Mouse (Mus musculus): ENCODE measurements at regions not wholly inside any gene's neighbourhood (a gene's known extent, or its start where the extent isn't known, plus 50 kb on each side); places are given as distances from the start of the nearest gene placed in this dataset.

GRCm38 (mm10) chr3:123754011-123754610, 63.5 kb upstream of the Ndst3 start:
- no peak for DNase-seq

GRCm38 (mm10) chr3:123754927-123755326, 64.3 kb upstream of the Ndst3 start:
- no peak for DNase-seq

GRCm38 (mm10) chr3:123765911-123766556, 75.4 kb upstream of the Ndst3 start:
- no peak for DNase-seq

- DNase-seq, result no peak
These were observed 75.9 kb upstream of the Ndst3 start for GRCm38 (mm10) chr3:123766557-123766913.

- peak; percentile 21 for DNase-seq
These were observed 89.9 kb upstream of the Ndst3 start for GRCm38 (mm10) chr3:123780507-123780906.

- DNase-seq, result no peak
These were observed 90.9 kb upstream of the Ndst3 start for GRCm38 (mm10) chr3:123781581-123781980.

- DNase-seq, result no peak
These were observed 93.5 kb upstream of the Ndst3 start for GRCm38 (mm10) chr3:123784127-123784526.

GRCm38 (mm10) chr3:123794011-123794410, 103.4 kb upstream of the Ndst3 start:
- DNase-seq, result no peak

GRCm38 (mm10) chr3:123805338-123805737, 114.7 kb upstream of the Ndst3 start:
- no peak for DNase-seq

- no peak for DNase-seq
These were observed 115.4 kb upstream of the Ndst3 start for GRCm38 (mm10) chr3:123806050-123806449.

GRCm38 (mm10) chr3:123806546-123806945, 115.9 kb upstream of the Ndst3 start:
- no peak for DNase-seq

GRCm38 (mm10) chr3:123810018-123810942, 119.6 kb upstream of the Ndst3 start:
- DNase-seq, result no peak

- no peak for DNase-seq
These were observed 120.4 kb upstream of the Ndst3 start for GRCm38 (mm10) chr3:123810943-123811499.

GRCm38 (mm10) chr3:123828790-123829189, 138.1 kb upstream of the Ndst3 start:
- DNase-seq, result no peak

GRCm38 (mm10) chr3:123838385-123839170, 147.9 kb upstream of the Ndst3 start:
- DNase-seq, result no peak

GRCm38 (mm10) chr3:123846554-123846953, 155.9 kb upstream of the Ndst3 start:
- no peak for DNase-seq

GRCm38 (mm10) chr3:123848663-123849062, 158.0 kb upstream of the Ndst3 start:
- DNase-seq, result no peak

GRCm38 (mm10) chr3:123852889-123853288, 162.2 kb upstream of the Ndst3 start:
- DNase-seq, result no peak

- no peak for DNase-seq
These were observed 183.1 kb upstream of the Ndst3 start for GRCm38 (mm10) chr3:123873709-123874108.

- DNase-seq, result no peak
These were observed 203.0 kb upstream of the Ndst3 start for GRCm38 (mm10) chr3:123893691-123894090.

GRCm38 (mm10) chr3:123905928-123906721, 215.5 kb upstream of the Ndst3 start:
- no peak for DNase-seq

GRCm38 (mm10) chr3:123918140-123918539, 227.5 kb upstream of the Ndst3 start:
- DNase-seq, result no peak

All from kidney, adult 9 months (tissue).